Mouse (Mus musculus) lung, postnatal 0 days (tissue): ENCODE measurements around the gene Slc12a3. TPM values are rescaled to one million over a fixed set of nuclear protein-coding genes. Genes with fewer than 3 reads are reported as not detected.
A peak's percentile ranks its signal among the peaks of the same experiment; 100 is the strongest.

Experiments used
- ATAC-seq: fragments of 200-750 bp; cut with Nextera tagmentation; 2 replicates; pipeline ENCODE4 v1.8.0; 2017; ENCODE audit warnings: moderate library complexity
- DNase-seq: peaks from one replicate; pipeline ENCODE4 v3.0.0-alpha.2; 2016; ENCODE audit warnings: low spot score
- H3K27ac ChIP-seq: fragments of 300-500 bp; sonication (generic); 2 replicates; pipeline ENCODE4 v1.5.1; 2014; ENCODE audit warnings: antibody characterized with exemption, mild to moderate bottlenecking, low read length, mixed read lengths
- H3K27me3 ChIP-seq: fragments of 300-500 bp; sonication (generic); replicated peaks from 2 replicates; pipeline ENCODE4 v1.6.1; 2014; ENCODE audit warnings: low read length, mixed read lengths; ENCODE audit not compliant: insufficient read depth
- H3K36me3 ChIP-seq: fragments of 300-500 bp; sonication (generic); 2 replicates; pipeline ENCODE4 v1.6.1; 2014; ENCODE audit warnings: low read length, mixed read lengths; ENCODE audit not compliant: insufficient read depth
- H3K4me1 ChIP-seq: fragments of 300-500 bp; sonication (generic); 2 replicates; pipeline ENCODE4 v1.6.1; 2014; ENCODE audit warnings: antibody characterized with exemption, low read depth, low read length, mixed read lengths; ENCODE audit not compliant: insufficient read depth
- H3K4me2 ChIP-seq: fragments of 300-500 bp; sonication (generic); replicated peaks from 2 replicates; pipeline ENCODE4 v1.6.1; 2014; ENCODE audit warnings: low read depth, mild to moderate bottlenecking, low read length, moderate library complexity, mixed read lengths
- H3K4me3 ChIP-seq: fragments of 300-500 bp; sonication (generic); 2 replicates; pipeline ENCODE4 v1.5.1; 2014; ENCODE audit warnings: low read depth, low read length
- H3K9ac ChIP-seq: fragments of 300-500 bp; sonication (generic); replicated peaks from 2 replicates; pipeline ENCODE4 v1.6.1; 2014; ENCODE audit warnings: low read depth, mild to moderate bottlenecking
- H3K9me3 ChIP-seq: fragments of 300-500 bp; sonication (generic); 2 replicates; pipeline ENCODE4 v1.6.1; 2016; ENCODE audit warnings: low read length, mixed read lengths
- CTCF ChIP-seq: IDR thresholded peaks from 2 replicates; pipeline ENCODE4 v1.5.1; 2016; ENCODE audit warnings: antibody characterized with exemption, mild to moderate bottlenecking
- EP300 ChIP-seq: IDR thresholded peaks from 2 replicates; pipeline ENCODE4 v1.6.1; 2016; ENCODE audit warnings: antibody characterized with exemption, mild to moderate bottlenecking, control low read depth
- WGBS: fragments of 180-500 bp; shearing (Covaris S2); extraction: QIAGEN DNeasy Blood & Tissue Kit; methylation state at CpG from one replicate; pipeline ENCODE4 v1.1.7; 2014; 5-methylcytosine and 5-hydroxymethylcytosine counted together
- polyA plus RNA-seq: library from polyadenylated mRNA; unstranded; fragments of >200 nt; fragmentation: Nextera tagmentation; extraction: Ambion mirVana; gene quantifications from 2 replicates; pipeline ENCODE4 v1.2.1, GENCODE M21; 2015

The Slc12a3 gene
- polyA plus RNA-seq, 1 experiment from 2014 or later = 0.12 TPM

GRCm38 (mm10) chr8:94306989-94307513 lies 21.9 kb upstream of the Slc12a3 start:
- H3K4me2 ChIP-seq = no peak overlapping the region
- H3K27ac ChIP-seq = peak overlapping the region; percentile 85
- H3K36me3 ChIP-seq = peaks cover 4% of the 10 kb centered on the region; the same call in 1 of the 2 replicates
- TF ChIP-seq CTCF (no peak), EP300 (peak; percentile 87)
- no peaks in the 10 kb centered on the region for H3K9me3 ChIP-seq
- 52% methylated on average over 7 of the region's 7 CpGs for WGBS
- DNase-seq (peak; percentile 93), ATAC-seq (peak; percentile 97)
- H3K4me3 ChIP-seq = no peak overlapping the region
- 0 out of 2 replicates have a peak, but pooled peaks cover 3% of the 10 kb centered on the region for H3K4me1 ChIP-seq
- no peak overlapping the region for H3K9ac ChIP-seq
- H3K27me3 ChIP-seq = no peaks in the 10 kb centered on the region

DNA sequence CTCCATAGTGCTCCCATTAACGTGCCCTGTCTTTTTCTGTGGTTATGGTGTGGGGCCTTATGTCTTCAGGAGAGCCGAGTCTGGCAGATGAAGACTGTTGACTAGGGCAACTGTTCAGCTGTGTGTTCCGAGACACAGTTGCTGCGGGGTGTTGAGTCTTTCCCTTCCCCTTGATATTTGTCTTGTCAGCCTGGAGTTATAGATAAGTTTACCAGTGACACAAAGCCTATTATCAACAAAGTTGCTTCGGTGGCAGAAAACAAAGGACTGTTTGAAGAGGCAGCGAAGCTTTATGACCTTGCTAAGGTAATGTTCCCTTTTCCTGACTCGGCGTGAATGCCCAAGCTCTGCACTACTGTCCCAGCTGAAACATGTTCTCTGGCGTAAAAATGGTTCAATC lies 21.3 kb upstream of the Slc12a3 start:
- Histone ChIP-seq H3K27ac (peak overlapping the region; percentile 85), H3K4me1 (0 out of 2 replicates have a peak, but pooled peaks cover 3% of the 10 kb centered on the region), H3K27me3 (no peaks in the 10 kb centered on the region), H3K4me3 (no peak overlapping the region), H3K36me3 (peaks cover 4% of the 10 kb centered on the region; the same call in 1 of the 2 replicates), H3K9ac (no peak overlapping the region), H3K9me3 (no peaks in the 10 kb centered on the region), H3K4me2 (no peak overlapping the region)
- TF ChIP-seq CTCF (no peak), EP300 (no peak)
- 68% methylated on average over 9 of the region's 9 CpGs for WGBS
- ATAC-seq (no peak), DNase-seq (no peak)

- H3K4me2 ChIP-seq = no peak overlapping the region
- no peaks in the 10 kb centered on the region for H3K4me1 ChIP-seq
- WGBS = 62% methylated on average over 2 of the region's 2 CpGs
- no peaks in the 10 kb centered on the region for H3K27me3 ChIP-seq
- H3K4me3 ChIP-seq = no peak overlapping the region
- peaks cover 4% of the 10 kb centered on the region; the same call in 1 of the 2 replicates for H3K36me3 ChIP-seq
- TF ChIP-seq EP300 = no peak
- TF ChIP-seq CTCF = no peak
- no peak overlapping the region for H3K9ac ChIP-seq
- H3K27ac ChIP-seq = no peak overlapping the region
- DNase-seq (no peak), ATAC-seq (peak; percentile 14; the same call in 1 of the 2 replicates)
- no peaks in the 10 kb centered on the region for H3K9me3 ChIP-seq
Measured at GRCm38 (mm10) chr8:94314069-94314468, 14.9 kb upstream of the Slc12a3 start.

- no peaks in the 10 kb centered on the region for H3K36me3 ChIP-seq
- no peak for TF ChIP-seq CTCF
- no peak for TF ChIP-seq EP300
- no peaks in the 10 kb centered on the region for H3K27me3 ChIP-seq
- no peak overlapping the region for H3K4me3 ChIP-seq
- ATAC-seq = peak; percentile 33; the same call in 1 of the 2 replicates
- 87% methylated on average over 2 of the region's 2 CpGs for WGBS
- DNase-seq = no peak
- no peaks in the 10 kb centered on the region for H3K9me3 ChIP-seq
- no peak overlapping the region for H3K27ac ChIP-seq
- no peaks in the 10 kb centered on the region for H3K4me1 ChIP-seq
- H3K4me2 ChIP-seq = no peak overlapping the region
- no peak overlapping the region for H3K9ac ChIP-seq
Measured at GRCm38 (mm10) chr8:94317249-94317648, 11.8 kb upstream of the Slc12a3 start.

GRCm38 (mm10) chr8:94317691-94318090 lies 11.3 kb upstream of the Slc12a3 start:
- Histone ChIP-seq H3K27ac (no peak overlapping the region), H3K4me3 (no peak overlapping the region), H3K4me1 (no peaks in the 10 kb centered on the region), H3K9me3 (no peaks in the 10 kb centered on the region), H3K9ac (no peak overlapping the region), H3K36me3 (no peaks in the 10 kb centered on the region), H3K4me2 (no peak overlapping the region), H3K27me3 (no peaks in the 10 kb centered on the region)
- ATAC-seq (no peak), DNase-seq (no peak)
- 98% methylated on average over 2 of the region's 2 CpGs for WGBS
- TF ChIP-seq EP300 = no peak

- Histone ChIP-seq H3K9me3 (no peaks in the 10 kb centered on the region), H3K4me3 (no peak overlapping the region), H3K9ac (no peak overlapping the region), H3K4me1 (no peaks in the 10 kb centered on the region), H3K36me3 (no peaks in the 10 kb centered on the region), H3K27me3 (no peaks in the 10 kb centered on the region), H3K27ac (no peak overlapping the region), H3K4me2 (no peak overlapping the region)
- WGBS = 65% methylated on average over 2 of the region's 2 CpGs
- ATAC-seq (no peak), DNase-seq (no peak)
- no peak for TF ChIP-seq CTCF
- no peak for TF ChIP-seq EP300
Measured at GRCm38 (mm10) chr8:94320036-94320435, 9.0 kb upstream of the Slc12a3 start.

GRCm38 (mm10) chr8:94322083-94322482 lies 6.9 kb upstream of the Slc12a3 start:
- no peak overlapping the region for H3K27ac ChIP-seq
- no peak for ATAC-seq
- TF ChIP-seq EP300 (no peak), CTCF (no peak)
- no peak overlapping the region for H3K9ac ChIP-seq
- H3K9me3 ChIP-seq = no peaks in the 10 kb centered on the region
- DNase-seq = no peak
- H3K36me3 ChIP-seq = no peaks in the 10 kb centered on the region
- 73% methylated on average over 4 of the region's 4 CpGs for WGBS
- no peaks in the 10 kb centered on the region for H3K27me3 ChIP-seq
- no peak overlapping the region for H3K4me2 ChIP-seq
- no peak overlapping the region for H3K4me3 ChIP-seq
- H3K4me1 ChIP-seq = 0 out of 2 replicates have a peak, but pooled peaks cover 6% of the 10 kb centered on the region
